Mouse (Mus musculus): ENCODE results near the gene Nmnat3. TPM values are rescaled to one million over a fixed set of nuclear protein-coding genes. Genes with fewer than 3 reads are reported as not detected.

The Nmnat3 gene
- total RNA-seq, 2 experiments from 2014 or later, result 11.5 to 11.7 TPM

- intact Hi-C loops (cut with DNase I), result no loop called here
These were observed 63.3 kb downstream of the Nmnat3 start for GRCm38 (mm10) chr9:98350318-98351144.

DNA sequence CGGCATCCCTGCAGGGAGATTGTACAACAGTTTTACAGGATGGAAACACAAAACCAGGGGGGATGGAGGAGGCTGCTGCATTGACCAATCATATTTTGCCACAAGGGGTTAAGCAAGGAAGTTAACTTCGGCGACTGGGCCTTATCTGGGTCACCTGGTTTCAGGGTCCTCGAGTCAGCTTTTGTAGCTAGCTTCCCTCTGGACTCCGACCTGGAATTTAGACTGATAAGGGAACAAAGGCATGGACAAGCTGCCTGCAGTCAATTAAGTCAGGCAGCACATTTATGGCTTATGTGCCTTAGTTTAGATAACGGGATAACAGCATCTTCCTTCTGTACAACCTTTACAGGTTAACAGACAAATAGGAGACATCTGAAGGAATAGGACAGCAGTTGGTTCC, 65.1 kb downstream of the Nmnat3 start:
- DNase-seq, result no peak
- intact Hi-C loops (cut with DNase I), result no loop called here

More at GRCm38 (mm10) chr9:98350318-98351144, 63.3 kb downstream of the Nmnat3 start:
- DNase-seq, result no peak

GRCm38 (mm10) chr9:98354919-98355318, 67.7 kb downstream of the Nmnat3 start:
- intact Hi-C loops (cut with DNase I), result no loop called here
- DNase-seq, result no peak

DNA sequence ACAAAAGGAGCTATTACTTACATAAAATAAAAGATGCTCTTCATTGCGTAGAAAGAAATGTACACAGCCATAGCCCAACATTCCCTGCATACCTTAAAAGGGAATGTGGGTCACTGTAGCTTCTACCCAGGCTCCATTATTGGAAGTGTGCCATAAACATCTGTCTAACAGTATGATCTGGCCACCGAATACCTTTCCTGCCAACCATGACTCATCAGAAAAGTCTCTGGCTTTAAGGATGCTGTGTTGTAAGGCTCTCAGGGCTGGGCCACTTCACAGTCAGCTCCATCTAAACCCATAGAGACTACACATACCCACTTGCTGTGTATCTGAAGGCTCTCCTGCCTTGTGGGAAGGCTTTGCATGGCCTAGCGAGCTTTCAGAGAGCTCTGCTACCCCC, 73.8 kb downstream of the Nmnat3 start:
- intact Hi-C loops (cut with DNase I), result no loop called here
- no peak for DNase-seq

GRCm38 (mm10) chr9:98366075-98366474, 78.8 kb downstream of the Nmnat3 start:
- intact Hi-C loops (cut with DNase I), result no loop called here
- no peak for DNase-seq

DNA sequence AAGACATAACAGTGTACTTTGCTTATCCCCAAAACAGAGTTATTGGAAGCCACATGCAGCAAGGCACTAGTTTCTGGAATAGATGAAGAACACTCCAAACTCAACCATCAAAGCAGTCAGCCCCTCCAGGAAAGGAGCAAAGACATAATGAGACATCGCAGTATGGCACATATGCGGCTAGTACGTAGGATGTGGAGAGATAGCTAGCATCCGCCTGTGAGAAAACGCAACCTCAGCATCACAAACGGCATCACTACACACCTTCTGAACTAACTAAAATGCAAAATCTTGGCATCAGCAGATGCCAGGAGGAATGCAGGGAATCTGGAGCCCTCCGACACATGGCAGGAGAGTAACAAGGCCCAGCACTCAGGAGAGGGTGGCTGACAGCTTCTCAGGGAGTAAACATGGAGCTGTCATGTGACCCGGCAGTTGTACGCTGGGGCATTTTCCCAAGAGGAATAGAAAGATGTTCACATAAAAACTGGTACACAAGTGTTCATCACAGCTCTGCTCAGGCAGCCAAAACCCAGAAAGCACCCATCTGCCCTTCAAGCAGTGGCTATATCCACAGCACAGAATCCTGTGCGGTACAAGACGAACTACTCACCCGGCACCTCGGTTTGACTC, 80.2 kb downstream of the Nmnat3 start:
- DNase-seq, result no peak
- intact Hi-C loops (cut with DNase I), result no loop called here

DNA sequence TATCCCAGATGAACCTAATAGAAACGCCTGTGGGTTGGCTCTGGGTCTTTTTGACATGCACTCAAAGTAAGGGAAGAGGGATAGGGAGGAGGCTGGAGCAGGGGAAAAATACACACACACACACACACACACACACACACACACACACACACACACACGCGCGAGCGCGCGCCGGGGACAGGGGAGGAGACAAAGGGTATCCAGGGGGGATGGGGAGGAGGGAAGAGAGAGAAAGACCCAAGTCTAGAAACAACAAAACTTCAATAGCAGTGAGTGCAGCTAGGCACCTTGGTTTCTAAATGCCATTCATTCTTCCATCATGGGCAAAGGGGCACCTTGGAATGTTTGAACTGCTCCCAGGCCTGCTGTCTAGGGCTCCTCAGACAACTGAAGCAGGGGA, 82.5 kb downstream of the Nmnat3 start:
- DNase-seq, result no peak
- intact Hi-C loops (cut with DNase I), result no loop called here

DNA sequence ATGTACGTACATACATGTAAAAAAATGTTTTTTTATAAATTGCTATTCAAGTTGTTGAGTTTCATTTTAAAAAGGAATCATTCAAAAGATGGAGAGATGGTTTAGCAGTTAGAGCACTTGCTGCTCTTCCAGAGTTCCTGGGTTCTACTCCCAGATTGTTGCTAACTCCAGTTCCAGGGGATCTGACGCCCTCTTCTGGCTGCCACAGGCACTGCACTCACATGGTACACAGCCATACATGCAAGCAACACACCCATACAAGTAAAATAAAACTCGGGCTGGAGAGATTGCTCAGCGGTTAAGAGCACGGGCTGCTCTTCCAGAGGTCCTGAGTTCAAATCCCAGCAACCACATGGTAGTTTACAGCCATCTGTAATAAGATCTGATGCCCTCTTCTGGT, 86.1 kb downstream of the Nmnat3 start:
- intact Hi-C loops (cut with DNase I), result no loop called here
- DNase-seq, result no peak

DNA sequence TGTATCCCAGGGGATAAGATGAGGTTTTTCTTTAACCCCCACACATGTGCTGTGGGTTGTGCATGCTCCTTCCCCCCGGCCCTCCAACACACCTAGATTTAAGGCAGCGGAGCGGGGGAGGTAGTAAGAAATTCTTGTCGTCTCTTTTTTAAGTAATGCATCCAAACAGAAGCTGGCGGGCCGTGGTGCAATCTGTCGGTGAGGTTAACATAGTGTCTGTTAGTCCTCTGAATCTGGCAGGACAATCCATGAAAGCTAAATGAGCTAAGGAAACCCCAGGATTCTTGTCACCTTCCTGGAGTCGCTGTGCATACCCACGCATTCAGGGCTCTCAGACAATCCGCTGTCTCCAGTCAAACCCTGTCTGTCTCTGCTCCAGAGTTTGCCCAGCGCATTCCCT, 87.7 kb downstream of the Nmnat3 start:
- no peak for DNase-seq
- intact Hi-C loops (cut with DNase I), result no loop called here

- intact Hi-C loops (cut with DNase I), result no loop called here
- DNase-seq, result no peak
These were observed 88.3 kb downstream of the Nmnat3 start for GRCm38 (mm10) chr9:98375329-98376170.

- no peak for DNase-seq
- intact Hi-C loops (cut with DNase I), result no loop called here
These were observed 92.5 kb downstream of the Nmnat3 start for GRCm38 (mm10) chr9:98379736-98380135.

DNA sequence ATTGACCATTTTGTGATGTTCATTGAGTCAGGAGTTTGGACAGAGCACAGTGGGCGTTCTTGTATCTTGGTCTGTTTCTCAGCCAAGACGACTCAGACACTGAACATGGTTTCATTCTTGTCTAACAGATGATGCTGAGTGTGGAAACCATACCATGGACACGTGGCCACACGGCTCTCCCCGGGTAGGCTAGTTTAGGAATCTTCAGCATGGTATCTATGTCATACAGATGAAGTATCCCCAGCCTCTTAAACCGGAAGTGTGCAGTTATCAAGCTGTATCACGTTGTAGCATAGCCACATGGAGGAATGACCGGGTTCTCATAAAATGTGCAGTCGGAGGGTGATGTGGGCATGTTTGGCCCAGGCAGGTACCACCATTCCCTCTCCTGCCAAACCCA, 93.4 kb downstream of the Nmnat3 start:
- DNase-seq, result no peak
- intact Hi-C loops (cut with DNase I), result no loop called here

- intact Hi-C loops (cut with DNase I), result no loop called here
- no peak for DNase-seq
These were observed 100.8 kb downstream of the Nmnat3 start for GRCm38 (mm10) chr9:98387741-98388632.

- intact Hi-C loops (cut with DNase I), result no loop called here
- DNase-seq, result no peak
These were observed 101.4 kb downstream of the Nmnat3 start for GRCm38 (mm10) chr9:98388633-98388965.

DNA sequence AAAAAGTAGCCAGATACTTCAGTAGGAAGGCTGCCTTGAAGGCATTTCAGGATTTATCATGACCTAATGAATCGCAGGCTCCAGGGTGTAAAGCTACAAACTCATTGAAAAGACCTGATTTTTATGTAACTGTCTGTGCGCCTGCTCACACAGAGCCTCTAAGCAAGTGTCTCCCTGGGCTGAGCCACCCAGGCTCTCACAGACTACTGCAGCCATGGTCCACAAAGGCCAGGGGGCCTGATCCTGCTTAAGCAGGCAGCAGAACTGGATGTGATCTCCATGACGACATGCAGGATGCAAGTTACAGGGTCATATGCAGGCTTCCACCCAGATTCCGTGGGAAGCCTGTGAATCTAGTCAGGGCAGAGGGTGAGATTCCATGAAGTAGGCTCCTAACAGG, 106.3 kb downstream of the Nmnat3 start:
- DNase-seq, result no peak

DNA sequence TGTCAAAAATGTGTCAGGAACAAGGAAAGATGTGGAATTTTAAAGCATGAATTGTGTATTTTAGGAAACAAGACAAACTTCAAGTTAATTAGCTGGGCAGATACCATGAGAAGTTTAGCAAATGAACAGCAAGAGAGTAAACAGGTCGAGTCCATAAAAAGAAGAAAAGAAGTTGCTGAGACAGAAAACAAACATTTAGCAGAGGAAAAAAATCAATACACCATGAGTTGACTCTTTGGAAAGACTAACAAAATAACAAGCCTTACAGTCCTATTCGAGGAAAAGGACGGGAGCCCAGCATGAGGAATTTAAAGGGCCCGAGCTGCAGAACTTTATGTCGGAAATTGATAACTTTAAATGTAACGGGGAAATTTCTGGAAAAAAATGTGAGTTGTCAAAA, 110.0 kb downstream of the Nmnat3 start:
- DNase-seq, result no peak
- intact Hi-C loops (cut with DNase I), result no loop called here

More for the DNA sequence above, 106.3 kb downstream of the Nmnat3 start:
- intact Hi-C loops (cut with DNase I), result no loop called here

- DNase-seq, result no peak
- intact Hi-C loops (cut with DNase I), result no loop called here
These were observed 110.6 kb downstream of the Nmnat3 start for GRCm38 (mm10) chr9:98397866-98398265.

DNA sequence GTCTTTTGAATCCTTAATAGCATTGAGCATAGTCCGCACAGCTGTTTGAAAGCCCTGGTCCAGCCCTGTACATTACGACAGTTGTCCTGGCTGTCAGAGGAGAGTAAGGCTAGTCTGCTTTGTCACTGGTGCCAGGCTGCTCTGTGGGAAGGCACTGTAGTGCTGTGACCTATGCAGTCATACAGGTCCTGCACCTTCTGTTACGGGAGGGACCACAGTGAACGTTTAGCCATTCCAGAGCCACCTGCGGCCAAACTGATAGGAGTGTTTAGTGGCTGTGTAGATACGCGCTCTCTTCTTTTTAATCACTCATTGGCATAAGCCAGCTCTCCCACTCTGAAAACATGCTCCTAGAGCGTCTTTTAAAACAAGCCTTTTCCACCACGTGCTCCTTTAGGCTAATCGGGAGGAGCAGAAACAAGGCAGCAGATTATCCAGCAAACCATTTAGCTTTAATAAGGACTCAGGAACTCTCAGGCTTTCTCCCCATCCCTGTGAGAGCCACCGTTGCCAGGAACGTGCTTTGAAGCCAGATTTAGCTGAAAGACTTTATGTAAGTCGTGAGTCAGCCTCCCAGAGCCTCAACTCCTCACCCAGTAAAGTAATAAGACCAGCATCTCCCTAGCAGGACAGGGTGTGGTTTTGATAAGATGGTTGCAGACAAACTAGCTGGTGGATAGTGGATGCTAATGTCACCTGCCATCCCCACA, 113.1 kb downstream of the Nmnat3 start:
- peak in 1 of 2 experiments; percentile 14 for DNase-seq
- intact Hi-C loops (cut with DNase I), result no loop called here

GRCm38 (mm10) chr9:98401611-98402010, 114.4 kb downstream of the Nmnat3 start:
- DNase-seq, result no peak
- intact Hi-C loops (cut with DNase I), result no loop called here

DNA sequence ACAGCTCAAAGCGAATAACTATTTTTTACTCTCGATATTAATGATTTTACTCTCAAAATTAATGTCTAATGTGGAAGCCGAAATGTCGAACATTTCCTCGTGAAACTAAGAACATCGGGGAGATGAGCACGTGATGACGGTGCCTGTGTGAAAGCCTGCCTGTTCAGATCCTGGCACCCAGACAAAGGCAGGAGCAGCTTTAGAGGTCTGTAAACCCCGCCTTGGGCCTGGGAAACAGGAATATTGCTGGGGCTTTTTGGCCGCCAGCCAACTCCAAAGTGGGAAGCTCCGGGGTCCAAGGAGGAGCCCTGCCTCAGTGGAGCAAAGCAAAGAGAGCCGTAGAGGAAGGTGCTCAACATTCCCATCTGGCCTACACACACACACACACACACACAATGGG, 120.5 kb downstream of the Nmnat3 start:
- intact Hi-C loops (cut with DNase I), result no loop called here
- DNase-seq, result no peak
